Comparison of ENCODE assay signal across 22 mouse cellular contexts in genomic region chr4:128414741-128415140, GRCm38 (mm10).
DNase-seq lines count a peak whose midpoint lies in the region; ATAC-seq and TF ChIP-seq lines count a peak whose summit lies in the region.
"Had no signal": no experiment of that assay in that cellular context is flagged by ENCODE, and none has a peak within 500 bp of the region (broad histone marks: within the 10 kb centered on the region; RNA-seq: fewer than 3 reads in every experiment).

No protein-coding gene starts in this region.

- no peak for TF ChIP-seq CTCF in hindbrain, postnatal 0 days (IDR thresholded peaks at IDR 0.05; ENCODE audit: low read depth)
- TF ChIP-seq CTCF in kidney, adult 2 months (conservative IDR thresholded peaks at IDR 0.05; ENCODE audit: insufficient read depth, insufficient read length, low read depth, low read length): no peak
- TF ChIP-seq CTCF in liver, adult 2 months (IDR thresholded peaks at IDR 0.05; ENCODE audit: low read depth, low read length): no peak
- no peak for TF ChIP-seq CTCF in liver, postnatal 0 days (IDR thresholded peaks at IDR 0.05; ENCODE audit: low read depth)

- no peak for TF ChIP-seq POLR2A in kidney, adult 2 months (IDR thresholded peaks at IDR 0.05; ENCODE audit: low read depth, low read length)
- TF ChIP-seq POLR2A in liver, adult 2 months (IDR thresholded peaks at IDR 0.05; ENCODE audit: extremely low read depth, insufficient read depth, low read length): no peak

- H3K27ac ChIP-seq in hindbrain, postnatal 0 days: no peak overlapping the region
- no peak overlapping the region for H3K27ac ChIP-seq in hindbrain, embryonic 12.5 days
- H3K27ac ChIP-seq in kidney, adult 2 months (ENCODE audit: insufficient read depth, low read depth, low read length): no peak overlapping the region
- no peak overlapping the region for H3K27ac ChIP-seq in kidney, embryonic 14.5 days (ENCODE audit: low read depth, low read length)
- no peak overlapping the region for H3K27ac ChIP-seq in liver, adult 2 months (replicated peaks; ENCODE audit: insufficient read depth, low read depth, low read length)
- no peak overlapping the region for H3K27ac ChIP-seq in liver, postnatal 0 days (ENCODE audit: low read depth)
- H3K27ac ChIP-seq in forebrain, embryonic 10.5 days: no peak overlapping the region
- H3K27ac ChIP-seq: gastrocnemius, adult 2 months; hindbrain, embryonic 13.5 days had no signal

- WGBS in hindbrain, postnatal 0 days: 69% methylated on average over 2 of the region's 2 CpGs
- 93% methylated on average over 2 of the region's 2 CpGs for WGBS in hindbrain, embryonic 12.5 days
- WGBS in kidney, adult 2 months: 55% methylated on average over 2 of the region's 2 CpGs
- WGBS in kidney, embryonic 14.5 days: 93% methylated on average over 2 of the region's 2 CpGs
- 66% methylated on average over 2 of the region's 2 CpGs for WGBS in liver, adult 2 months
- 76% methylated on average over 2 of the region's 2 CpGs for WGBS in liver, postnatal 0 days (ENCODE audit: insufficient replicate concordance)
- 92% methylated on average over 2 of the region's 2 CpGs for WGBS in forebrain, embryonic 10.5 days

- no peaks in the 10 kb centered on the region for H3K27me3 ChIP-seq in hindbrain, postnatal 0 days (ENCODE audit: insufficient read depth, low read length)
- H3K27me3 ChIP-seq in hindbrain, embryonic 12.5 days: 0 out of 2 replicates have a peak, but pooled peaks cover 6% of the 10 kb centered on the region
- H3K27me3 ChIP-seq in kidney, adult 2 months (replicated peaks; ENCODE audit: control insufficient read depth, insufficient read depth, low read length): no peaks in the 10 kb centered on the region
- H3K27me3 ChIP-seq in kidney, embryonic 14.5 days (ENCODE audit: control insufficient read depth, insufficient read depth, low read length): no peaks in the 10 kb centered on the region
- H3K27me3 ChIP-seq in liver, adult 2 months (ENCODE audit: control insufficient read depth, insufficient read depth, low read length): no peaks in the 10 kb centered on the region
- no peaks in the 10 kb centered on the region for H3K27me3 ChIP-seq in liver, postnatal 0 days (ENCODE audit: insufficient read depth, low read length)
- no peaks in the 10 kb centered on the region for H3K27me3 ChIP-seq in forebrain, embryonic 10.5 days (ENCODE audit: poor library complexity, severe bottlenecking)
- H3K27me3 ChIP-seq: hindbrain, embryonic 13.5 days had no signal

- no peaks in the 10 kb centered on the region; the same call in 1 of the 2 replicates for H3K36me3 ChIP-seq in hindbrain, postnatal 0 days (ENCODE audit: insufficient read depth, low read length)
- H3K36me3 ChIP-seq in hindbrain, embryonic 12.5 days: no peaks in the 10 kb centered on the region
- H3K36me3 ChIP-seq in kidney, adult 2 months (ENCODE audit: control insufficient read depth, insufficient read depth, low read length): no peaks in the 10 kb centered on the region
- H3K36me3 ChIP-seq in kidney, embryonic 14.5 days (ENCODE audit: control insufficient read depth, insufficient read depth, low read length): no peaks in the 10 kb centered on the region
- H3K36me3 ChIP-seq in liver, adult 2 months (ENCODE audit: control insufficient read depth, insufficient read depth, low read length): no peaks in the 10 kb centered on the region
- H3K36me3 ChIP-seq in liver, postnatal 0 days (replicated peaks; ENCODE audit: insufficient read depth, low read length): no peaks in the 10 kb centered on the region
- H3K36me3 ChIP-seq in forebrain, embryonic 10.5 days (replicated peaks): no peaks in the 10 kb centered on the region

- no peak overlapping the region for H3K4me3 ChIP-seq in hindbrain, postnatal 0 days (ENCODE audit: low read length)
- H3K4me3 ChIP-seq in hindbrain, embryonic 12.5 days: no peak overlapping the region
- no peak overlapping the region for H3K4me3 ChIP-seq in kidney, adult 2 months (ENCODE audit: insufficient read depth, low read depth, low read length)
- no peak overlapping the region for H3K4me3 ChIP-seq in kidney, embryonic 14.5 days (ENCODE audit: low read length)
- no peak overlapping the region for H3K4me3 ChIP-seq in liver, adult 2 months (ENCODE audit: insufficient read depth, low read depth, low read length)
- no peak overlapping the region for H3K4me3 ChIP-seq in liver, postnatal 0 days (ENCODE audit: low read depth, low read length)
- no peak overlapping the region for H3K4me3 ChIP-seq in forebrain, embryonic 10.5 days
- H3K4me3 ChIP-seq: gastrocnemius, adult 2 months; hindbrain, embryonic 13.5 days had no signal

- no peaks in the 10 kb centered on the region for H3K4me1 ChIP-seq in hindbrain, postnatal 0 days (ENCODE audit: insufficient read depth, low read length)
- H3K4me1 ChIP-seq in hindbrain, embryonic 12.5 days: peaks cover 10% of the 10 kb centered on the region
- no peaks in the 10 kb centered on the region; the same call in 1 of the 2 replicates for H3K4me1 ChIP-seq in kidney, adult 2 months (ENCODE audit: control insufficient read depth, insufficient read depth, low read length)
- H3K4me1 ChIP-seq in kidney, embryonic 14.5 days (ENCODE audit: control insufficient read depth, insufficient read depth, low read length): no peaks in the 10 kb centered on the region
- H3K4me1 ChIP-seq in liver, adult 2 months (ENCODE audit: control insufficient read depth, insufficient read depth, low read length): no peaks in the 10 kb centered on the region
- H3K4me1 ChIP-seq in liver, postnatal 0 days (ENCODE audit: insufficient read depth): no peaks in the 10 kb centered on the region
- H3K4me1 ChIP-seq in forebrain, embryonic 10.5 days: peaks cover 9% of the 10 kb centered on the region

- DNase-seq in hindbrain, postnatal 0 days (ENCODE audit: low spot score): peak; percentile 27
- peak; percentile 76 for DNase-seq in kidney, adult 2 months
- DNase-seq in liver, adult 2 months (ENCODE audit: extremely low read depth, low read depth, low spot score): peak; percentile 4
- no peak for DNase-seq in liver, postnatal 0 days
- peak; percentile 74 to 75 for DNase-seq in kidney, postnatal 36 days
- DNase-seq in forebrain, embryonic 10.5 days (ENCODE audit: extremely low spot score, low spot score): no peak
- DNase-seq: adrenal gland, adult 2 months; adrenal gland, postnatal 25 days; B cell, adult 2 months; cerebellum, adult 18-20 months; cerebellum, adult 9-10 months; cerebellum, postnatal 14 days; forebrain, postnatal 0 days; gastrocnemius, adult 2 months; gastrocnemius, postnatal 14 days; heart, adult 11 months had no signal

- no peak overlapping the region for H3K4me2 ChIP-seq in hindbrain, postnatal 0 days (ENCODE audit: low read depth, low read length)
- H3K4me2 ChIP-seq in hindbrain, embryonic 12.5 days (replicated peaks): no peak overlapping the region
- no peak overlapping the region for H3K4me2 ChIP-seq in kidney, embryonic 14.5 days (replicated peaks; ENCODE audit: low read depth, low read length)
- no peak overlapping the region for H3K4me2 ChIP-seq in liver, postnatal 0 days (ENCODE audit: low read depth, low read length)
- H3K4me2 ChIP-seq: heart, embryonic 11.5 days; hindbrain, embryonic 13.5 days had no signal

- no peak overlapping the region for H3K9ac ChIP-seq in hindbrain, postnatal 0 days (replicated peaks; ENCODE audit: low read length)
- no peak overlapping the region for H3K9ac ChIP-seq in hindbrain, embryonic 12.5 days
- H3K9ac ChIP-seq in kidney, embryonic 14.5 days (ENCODE audit: low read depth, low read length): no peak overlapping the region
- H3K9ac ChIP-seq in liver, adult 2 months (ENCODE audit: low read depth, low read length): no peak overlapping the region
- no peak overlapping the region for H3K9ac ChIP-seq in liver, postnatal 0 days (replicated peaks)
- H3K9ac ChIP-seq: forebrain, postnatal 0 days; hindbrain, embryonic 13.5 days had no signal

- H3K9me3 ChIP-seq in hindbrain, postnatal 0 days (ENCODE audit: low read length): no peaks in the 10 kb centered on the region
- H3K9me3 ChIP-seq in hindbrain, embryonic 12.5 days (replicated peaks): no peaks in the 10 kb centered on the region
- no peaks in the 10 kb centered on the region for H3K9me3 ChIP-seq in kidney, embryonic 14.5 days (ENCODE audit: control insufficient read depth, low read length)
- no peaks in the 10 kb centered on the region for H3K9me3 ChIP-seq in liver, postnatal 0 days (ENCODE audit: low read length)
- no peaks in the 10 kb centered on the region for H3K9me3 ChIP-seq in forebrain, embryonic 10.5 days
- H3K9me3 ChIP-seq: hindbrain, embryonic 13.5 days had no signal

- TF ChIP-seq EP300 in liver, postnatal 0 days (IDR thresholded peaks at IDR 0.05; ENCODE audit: low read depth): no peak

- no peaks in the 10 kb centered on the region for H3K79me2 ChIP-seq in liver, adult 2 months (ENCODE audit: control insufficient read depth, insufficient read depth, low read length)

- 0 out of 2 replicates have a peak, but pooled peaks have one; percentile 32 for ATAC-seq in hindbrain, postnatal 0 days
- no peak for ATAC-seq in hindbrain, embryonic 12.5 days (ENCODE audit: low FRiP score)
- ATAC-seq in kidney, embryonic 14.5 days (ENCODE audit: low FRiP score, low TSS enrichment): no peak
- no peak for ATAC-seq in liver, postnatal 0 days
- ATAC-seq: forebrain, embryonic 14.5 days; forebrain, postnatal 0 days; hindbrain, embryonic 16.5 days had no signal

Comparison
In these comparisons a context has a peak if more than half of its experiments do, and no peak if none do; other contexts are left out.
1. DNase-seq: peak in hindbrain, postnatal 0 days (single experiment), kidney, adult 2 months (single experiment), liver, adult 2 months (single experiment) and kidney, postnatal 36 days (2 of 2); none in liver, postnatal 0 days (single experiment) and forebrain, embryonic 10.5 days (single experiment).